Mouse (Mus musculus): Measurements from ENCODE around the gene Dap.

Dap gene

DNA sequence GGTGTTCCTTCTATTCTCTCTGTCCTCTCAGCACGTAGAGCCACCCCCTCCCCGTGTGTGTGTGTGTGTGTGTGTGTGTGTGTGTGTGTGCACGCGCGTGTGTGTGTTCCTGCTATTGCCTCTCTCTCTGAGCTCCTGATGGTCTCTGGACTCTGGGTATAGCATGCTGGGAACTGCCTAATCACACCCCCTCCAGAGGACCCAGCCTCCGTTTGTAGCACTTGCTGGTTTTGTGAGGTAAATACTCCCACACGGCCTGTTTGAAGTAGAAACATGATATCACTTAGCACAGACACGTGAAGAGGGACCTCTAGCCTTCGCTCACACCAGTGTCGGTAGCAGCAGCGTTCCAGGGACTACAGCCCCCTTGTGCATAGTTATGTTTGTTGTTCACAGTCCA lies 14.5 kb downstream of the Dap start:
- no peak for DNase-seq

DNA sequence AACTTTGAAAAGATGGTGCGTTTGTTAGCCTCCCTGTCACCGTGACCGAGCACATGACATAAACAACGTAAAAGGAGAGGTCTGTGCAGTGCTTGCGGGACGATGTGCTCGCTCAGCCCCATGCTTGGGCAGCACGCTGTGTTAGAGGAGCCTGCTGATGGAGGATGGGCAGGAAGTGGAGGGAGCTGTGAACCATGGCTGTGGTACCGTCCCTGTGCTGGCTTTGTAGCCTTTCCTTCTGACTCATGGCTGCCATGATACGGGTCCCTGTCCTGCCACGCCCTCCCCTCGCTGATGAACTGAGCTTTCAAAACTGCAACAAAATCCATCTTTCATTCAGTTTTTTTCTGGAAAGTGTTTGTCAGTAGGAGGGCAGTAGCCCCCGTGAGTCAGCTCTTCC lies 15.6 kb downstream of the Dap start:
- DNase-seq: no peak

DNA sequence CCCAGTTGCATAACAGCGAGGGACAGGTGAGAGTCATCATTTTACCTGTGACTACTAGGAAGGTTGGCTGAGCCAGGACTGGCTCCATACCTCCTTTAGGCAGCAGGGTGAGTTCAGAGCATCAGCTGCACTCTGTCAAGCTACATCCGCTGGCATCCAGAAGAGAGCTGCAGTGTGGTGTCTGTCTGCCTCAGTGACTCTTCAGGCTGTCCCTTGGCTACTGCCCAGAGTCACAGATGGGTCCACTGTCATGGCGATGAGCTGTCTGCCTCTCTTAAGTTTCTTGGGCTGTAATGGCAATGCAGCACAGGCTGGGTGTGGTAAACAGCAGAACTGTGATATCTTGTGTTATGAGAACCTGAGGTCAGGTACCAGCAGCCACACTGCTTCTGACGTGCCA lies 16.1 kb downstream of the Dap start:
- DNase-seq: no peak

DNA sequence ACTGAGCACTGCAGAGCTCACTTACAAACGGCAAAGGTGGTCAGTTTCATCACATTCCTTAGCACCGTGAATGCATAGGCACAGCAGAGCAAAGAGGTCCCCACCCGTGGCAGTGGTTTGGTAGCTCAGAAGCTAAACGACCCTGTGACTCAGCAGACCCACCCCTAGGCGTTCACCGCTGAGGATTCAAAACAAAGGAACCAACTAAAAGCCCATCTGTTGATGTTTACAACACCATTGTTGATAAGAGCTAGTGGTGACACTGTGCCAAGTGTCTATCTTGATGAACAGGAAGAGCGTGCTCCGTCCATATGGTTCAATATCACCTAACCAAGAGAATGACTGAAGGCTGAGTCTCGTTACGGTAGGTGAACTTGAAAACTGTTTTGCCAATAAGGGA lies 19.1 kb downstream of the Dap start:
- no peak for DNase-seq

DNA sequence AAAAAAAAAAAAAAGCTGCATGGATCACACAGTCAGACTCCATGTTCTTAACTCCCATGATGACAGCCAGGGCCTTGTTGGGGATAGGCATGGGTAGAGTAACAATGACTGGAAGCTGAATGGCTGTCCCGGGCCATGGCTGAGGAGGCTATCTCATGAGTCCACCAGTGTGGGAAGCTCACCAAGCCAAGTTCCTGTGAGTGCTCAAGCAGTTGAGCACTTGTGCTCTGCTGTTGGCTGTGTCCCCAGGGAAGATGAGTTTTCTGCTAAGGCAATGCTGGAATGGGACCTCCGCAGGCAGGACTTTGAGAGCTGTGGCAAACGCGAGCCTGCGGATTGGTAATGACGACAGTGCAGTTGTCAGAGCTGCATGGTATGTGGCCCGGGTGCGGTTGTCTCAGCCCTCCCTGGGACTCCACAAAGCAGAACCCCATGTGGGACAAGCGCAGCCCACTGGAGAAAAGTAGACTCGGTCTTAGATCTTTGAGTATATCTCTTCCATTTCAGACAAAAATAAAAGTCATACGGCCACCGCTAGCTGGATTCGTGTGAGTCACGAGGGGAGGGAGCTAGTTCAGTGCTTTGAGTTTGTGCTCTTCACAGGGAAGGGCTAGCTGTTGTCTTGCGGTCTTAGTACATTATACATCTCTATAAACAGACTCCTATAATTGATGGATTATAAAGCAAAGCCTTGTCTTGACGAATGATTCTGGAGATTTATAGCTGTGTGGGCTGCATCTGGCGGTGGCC lies 20.8 kb downstream of the Dap start:
- DNase-seq: no peak

DNA sequence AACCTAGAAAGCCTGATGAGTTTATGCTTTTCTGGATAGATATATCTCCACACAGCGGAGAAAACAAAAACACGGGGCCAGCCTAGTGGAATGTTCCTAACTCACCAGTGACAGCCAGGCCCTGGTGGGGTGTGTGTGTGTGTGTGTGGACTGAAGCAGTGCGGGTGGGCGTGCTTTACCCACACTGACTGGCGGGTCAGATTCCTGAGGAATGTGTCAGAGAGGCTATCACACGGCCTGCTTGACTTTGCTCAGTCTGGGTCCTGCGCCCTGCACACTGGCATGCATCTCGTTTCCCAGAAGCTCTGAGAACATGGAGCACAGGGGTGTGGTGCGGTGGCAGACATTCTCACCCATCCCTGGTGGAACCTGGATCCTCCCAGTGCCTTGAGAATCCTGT lies 21.8 kb downstream of the Dap start:
- DNase-seq: no peak

DNA sequence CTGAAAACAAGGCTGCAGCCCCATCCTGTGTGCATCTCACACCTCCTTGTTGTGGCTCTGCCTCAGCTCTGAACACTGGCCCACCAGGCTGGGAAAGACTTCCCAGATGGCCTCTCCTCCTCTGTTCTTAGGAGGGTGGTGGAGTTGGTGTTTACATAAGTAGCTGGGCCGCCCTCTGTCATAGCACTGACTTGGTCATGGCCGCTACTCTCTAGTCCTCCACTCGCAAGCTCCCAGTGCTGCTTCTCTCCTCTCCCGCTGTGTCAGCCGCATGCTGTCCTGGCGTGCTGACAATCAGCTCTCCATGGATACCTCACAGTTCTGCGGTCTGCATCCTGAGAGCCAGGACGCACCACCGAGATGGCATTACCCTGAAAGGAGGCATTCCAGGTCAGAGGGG lies 22.9 kb downstream of the Dap start:
- peak; percentile 41 for DNase-seq

DNA sequence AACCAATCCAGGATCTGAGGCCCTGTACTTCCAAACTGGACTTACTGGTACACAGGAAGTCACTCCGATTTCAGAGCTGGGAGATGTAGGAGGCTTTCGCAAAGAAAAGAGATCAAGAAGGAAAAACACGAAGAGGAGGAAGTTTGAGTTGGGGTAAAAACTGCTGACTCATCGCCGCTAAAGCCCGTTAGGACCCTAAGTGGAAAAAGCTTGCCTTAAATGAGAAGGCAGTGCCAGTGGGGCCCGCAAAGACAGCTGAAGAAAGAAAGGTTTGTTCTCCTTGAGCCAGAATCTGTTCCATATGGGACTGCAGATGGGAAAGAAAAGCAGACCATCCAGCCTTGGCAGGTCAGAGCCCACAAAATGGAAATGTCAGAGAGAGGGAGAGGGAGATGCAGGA lies 24.8 kb downstream of the Dap start:
- no peak for DNase-seq

DNA sequence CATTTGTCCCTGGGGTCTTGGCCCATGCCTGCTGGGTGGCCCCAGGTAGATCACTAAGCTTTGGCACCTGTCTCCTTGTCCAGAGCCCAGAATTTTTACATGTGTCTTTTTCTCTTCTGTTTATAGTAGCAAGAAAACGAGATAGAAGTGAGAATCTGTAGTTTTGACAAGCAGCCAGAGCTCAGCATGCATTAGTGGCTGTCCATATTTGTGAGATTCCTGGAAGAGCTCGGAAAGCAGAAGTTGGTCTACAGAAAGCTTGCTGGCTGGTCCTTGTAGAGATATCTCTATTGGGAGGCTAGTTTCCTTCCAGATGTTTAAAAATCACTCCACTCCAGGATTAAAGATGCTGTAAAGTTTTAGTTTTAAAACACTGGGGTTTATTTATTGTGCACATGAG lies 25.9 kb downstream of the Dap start:
- no peak for DNase-seq

DNA sequence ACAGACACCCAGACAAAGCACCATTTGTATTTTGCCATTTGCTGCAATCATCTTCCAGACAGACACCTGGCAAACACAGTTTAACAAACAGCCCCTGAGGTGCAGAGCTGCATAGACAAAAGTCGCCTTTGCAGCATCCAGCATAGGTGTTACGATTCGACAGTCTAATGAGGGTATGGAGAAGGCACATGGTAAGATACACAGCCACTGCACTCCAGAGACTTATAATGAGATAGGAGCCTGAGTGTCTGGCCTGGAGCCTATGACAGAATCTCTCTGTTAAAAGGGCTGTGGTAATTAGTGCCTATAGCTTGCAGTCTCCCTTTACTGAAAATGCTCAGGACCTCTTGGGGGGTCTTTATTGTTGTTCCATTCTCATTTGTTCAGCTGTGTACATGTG lies 26.6 kb downstream of the Dap start:
- no peak for DNase-seq

DNA sequence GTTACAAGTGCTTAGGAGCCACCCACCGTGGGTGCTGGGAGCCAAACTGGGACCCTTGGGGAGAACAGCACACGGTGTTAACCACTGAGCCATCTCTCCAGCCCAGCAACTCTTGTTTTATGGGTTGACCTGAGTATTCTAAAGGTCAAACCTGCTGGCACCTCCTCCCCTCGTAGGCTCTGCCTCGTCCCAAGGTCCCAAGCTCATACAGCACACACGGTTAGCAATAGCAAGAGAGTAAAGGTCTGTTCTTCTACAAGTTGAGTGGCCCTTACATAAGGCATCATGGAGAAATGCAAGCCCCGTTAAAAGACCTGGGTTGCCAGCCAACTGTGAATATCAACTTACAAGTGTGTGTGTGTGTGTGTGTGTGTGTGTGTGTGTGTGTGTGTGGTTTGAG lies 27.1 kb downstream of the Dap start:
- DNase-seq: no peak

DNA sequence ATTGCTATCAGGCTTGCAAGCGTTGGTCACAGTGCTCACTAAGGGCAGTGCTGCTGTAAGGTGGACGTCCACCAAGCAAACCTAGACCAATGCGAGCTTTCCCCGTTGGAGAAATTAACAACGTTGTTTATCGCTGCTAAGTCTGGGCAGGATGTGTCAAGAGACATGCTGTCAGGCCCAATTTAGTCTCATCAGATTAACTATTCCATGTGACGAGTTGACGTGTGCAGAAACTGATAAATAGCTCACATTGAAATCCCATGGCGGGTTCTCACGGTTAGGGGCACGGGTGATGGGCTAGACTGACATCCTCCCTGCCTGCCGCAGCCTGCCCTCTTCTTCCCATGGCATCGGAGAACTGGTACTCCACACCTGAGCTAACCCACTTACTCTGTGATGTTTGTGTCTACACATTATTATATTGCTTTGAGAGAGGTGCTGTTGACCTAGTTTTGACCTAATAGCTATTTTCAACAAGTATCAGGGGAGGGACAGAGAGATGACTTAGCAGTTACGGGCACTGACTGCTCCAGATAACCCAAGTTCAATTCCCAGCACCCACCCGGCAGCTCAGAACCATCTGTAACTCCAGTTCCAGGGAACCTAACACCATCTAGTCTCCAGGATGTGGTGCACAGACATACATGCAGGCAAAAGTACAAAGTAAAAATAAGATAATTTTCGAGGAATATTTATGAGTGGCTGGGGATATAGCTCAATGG lies 28.6 kb downstream of the Dap start:
- DNase-seq: no peak

DNA sequence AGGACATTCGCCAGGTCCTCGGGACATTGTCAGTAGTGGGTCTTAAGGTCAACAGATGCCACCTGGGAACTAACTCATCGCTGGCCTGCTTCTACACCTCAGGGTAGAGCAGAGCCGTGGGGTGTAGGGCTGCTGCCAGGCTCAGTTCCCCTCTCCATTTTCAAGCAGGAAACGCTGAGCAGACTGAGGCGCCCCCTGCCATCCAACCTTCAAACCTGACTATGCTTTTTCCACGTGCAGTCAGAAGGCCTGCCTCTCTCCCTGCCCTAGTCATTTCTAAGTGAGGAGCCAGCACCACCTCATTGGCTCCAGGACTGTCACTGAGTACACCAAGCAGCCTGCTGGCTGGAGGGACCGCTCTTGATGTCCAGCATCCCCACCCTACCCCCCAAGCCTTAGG lies 29.3 kb downstream of the Dap start:
- no peak for DNase-seq

DNA sequence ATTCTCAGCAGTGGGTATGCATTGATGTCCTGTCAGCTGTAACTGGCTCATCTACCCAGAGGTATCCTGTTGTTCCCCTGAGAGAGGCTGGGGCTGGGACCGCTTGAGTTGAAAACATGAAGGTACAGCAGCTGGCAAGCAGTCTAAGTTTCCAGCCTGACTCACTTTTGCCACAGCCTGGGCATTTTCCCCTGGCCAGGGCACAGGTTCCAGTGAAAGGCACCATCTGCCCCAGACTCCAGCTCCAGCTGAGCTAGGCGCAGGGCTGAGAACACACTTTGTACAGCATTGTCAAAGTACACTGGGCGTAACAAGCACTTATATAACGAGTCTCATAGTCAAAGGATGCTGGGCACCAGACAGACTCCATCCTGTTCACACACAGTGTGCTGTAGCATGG lies 29.8 kb downstream of the Dap start:
- DNase-seq: no peak

DNA sequence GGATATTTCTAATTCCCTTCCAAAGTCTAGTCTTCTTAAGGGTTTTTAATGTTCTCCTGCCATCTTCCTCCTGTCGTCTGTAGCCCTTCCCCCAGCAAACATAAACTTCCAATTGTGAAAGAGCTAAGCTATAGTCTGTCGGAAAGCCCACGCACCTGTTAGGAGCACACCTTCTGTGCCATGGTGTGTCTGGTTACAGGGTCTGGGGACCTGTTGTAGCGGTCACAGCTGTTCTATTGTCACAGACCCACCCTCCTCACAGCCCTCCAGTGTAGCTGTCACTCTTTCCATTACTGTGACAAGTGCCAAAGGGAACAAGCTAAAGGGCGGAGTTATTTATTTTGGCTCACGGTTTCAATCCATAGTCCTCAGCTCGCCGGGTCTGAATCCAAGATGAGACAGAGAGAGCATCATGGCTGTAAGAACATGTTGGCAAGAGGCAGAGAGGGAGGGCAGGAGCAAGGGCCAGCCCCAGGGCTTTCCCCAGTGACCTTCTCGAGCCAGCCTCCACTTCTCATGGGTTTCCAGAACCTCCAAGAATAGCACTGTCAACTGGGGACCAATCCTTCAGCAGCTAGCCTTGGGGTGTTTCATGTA lies 30.9 kb downstream of the Dap start:
- DNase-seq: no peak

DNA sequence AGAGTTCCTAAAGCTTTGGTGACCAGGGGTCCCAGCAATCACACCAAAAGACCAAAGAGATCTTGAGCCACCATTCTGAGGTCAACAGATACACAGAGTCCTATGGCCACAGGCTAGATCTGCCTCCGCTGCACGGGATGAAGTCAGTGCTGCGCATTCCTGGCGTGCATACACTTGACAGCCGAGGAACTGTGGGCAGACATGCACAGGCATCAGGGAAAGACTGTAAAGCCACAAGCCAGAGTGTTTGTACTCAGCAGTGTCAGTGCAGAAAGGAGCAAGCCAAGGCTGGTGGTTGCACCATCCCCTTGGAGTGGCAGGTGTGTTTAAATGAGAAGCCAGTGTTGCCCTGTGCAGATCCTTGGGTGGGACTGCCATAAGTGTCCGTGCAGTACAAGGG lies 31.6 kb downstream of the Dap start:
- DNase-seq: no peak

DNA sequence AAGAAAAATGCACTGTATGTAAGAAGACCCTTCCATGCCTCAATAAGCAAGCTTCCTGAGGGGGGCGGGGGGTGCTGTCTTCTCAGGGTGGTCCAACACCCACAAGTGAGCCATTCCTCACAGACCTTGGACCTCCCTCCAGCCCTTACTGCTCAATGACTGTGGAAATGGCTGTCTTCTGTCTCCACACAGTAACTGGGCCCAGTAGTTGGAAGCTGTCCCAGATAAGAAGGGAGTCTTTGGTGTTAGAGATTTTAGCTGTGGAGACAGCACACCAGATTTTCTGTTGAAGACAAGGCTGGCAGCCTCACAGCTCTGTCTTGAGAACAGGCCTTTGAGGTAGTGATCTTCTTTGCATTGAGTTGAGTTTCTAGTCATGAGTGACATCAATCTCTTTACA lies 33.2 kb downstream of the Dap start:
- no peak for DNase-seq

DNA sequence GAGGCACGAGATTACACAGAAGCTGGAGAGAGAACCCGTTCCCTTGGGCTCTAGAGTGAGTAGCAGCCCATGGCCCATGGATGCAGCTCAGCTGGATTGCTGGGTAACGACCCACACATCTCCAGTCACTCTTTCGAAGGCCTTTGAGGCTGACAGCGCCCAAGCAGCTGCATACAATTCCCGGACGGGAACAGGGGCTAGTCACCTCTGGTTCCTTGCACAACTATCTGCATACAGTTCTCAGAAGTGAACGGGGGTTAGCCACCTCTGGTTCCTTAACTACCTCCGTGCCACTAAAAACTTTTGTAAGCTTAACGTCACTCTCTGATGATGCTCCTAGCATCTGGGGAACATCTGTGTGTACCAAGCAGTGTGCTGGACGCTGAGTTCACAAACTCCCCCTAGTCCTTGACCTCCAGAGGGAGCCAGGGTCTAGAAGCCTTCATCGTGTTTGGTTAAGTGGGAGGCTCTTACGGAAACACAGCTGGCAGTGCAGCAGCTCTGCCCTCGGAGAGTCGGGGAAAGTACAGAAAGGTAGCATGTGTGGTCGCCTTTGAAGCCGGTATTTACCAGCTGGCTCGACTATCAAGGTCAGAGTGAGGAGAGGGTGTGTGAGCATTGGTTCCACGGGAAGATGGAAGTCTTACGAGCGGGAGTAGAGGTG lies 34.0 kb downstream of the Dap start:
- no peak for DNase-seq

DNA sequence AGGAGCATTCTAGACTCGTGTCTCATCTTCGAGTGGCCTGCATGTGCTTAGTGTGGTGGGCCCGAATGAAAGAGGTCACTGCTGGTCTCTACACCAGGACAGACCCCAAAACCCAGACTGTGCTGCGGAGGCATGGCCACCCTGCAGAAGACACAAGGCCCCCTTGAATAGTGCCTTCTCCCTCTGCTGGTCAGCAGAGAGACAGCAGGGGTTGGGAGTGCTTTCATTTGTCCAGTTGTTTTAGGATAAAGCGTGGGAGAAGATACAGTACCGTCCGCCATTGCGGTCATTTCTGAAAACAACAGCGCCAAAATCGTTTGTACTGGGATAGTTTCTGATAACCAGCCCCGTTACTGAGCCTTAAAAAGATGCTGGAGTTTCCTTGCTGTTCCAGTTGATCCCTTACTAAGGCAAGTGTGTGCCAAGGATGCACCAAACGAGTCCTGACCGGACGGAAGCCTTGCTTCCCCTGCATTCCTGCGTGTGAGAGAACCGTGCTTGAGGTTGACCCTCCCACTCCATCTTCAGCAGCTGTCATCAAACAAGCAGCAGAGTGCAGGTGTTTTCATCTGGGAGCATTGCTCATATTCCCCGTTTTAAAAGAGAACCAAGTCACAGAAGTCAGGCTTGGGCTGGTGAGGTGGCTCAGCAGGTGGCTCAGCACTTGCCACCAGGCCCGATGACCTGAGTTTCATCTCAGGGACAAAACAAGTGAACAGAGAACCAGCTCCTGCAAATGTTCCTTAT lies 34.8 kb downstream of the Dap start:
- DNase-seq: no peak

DNA sequence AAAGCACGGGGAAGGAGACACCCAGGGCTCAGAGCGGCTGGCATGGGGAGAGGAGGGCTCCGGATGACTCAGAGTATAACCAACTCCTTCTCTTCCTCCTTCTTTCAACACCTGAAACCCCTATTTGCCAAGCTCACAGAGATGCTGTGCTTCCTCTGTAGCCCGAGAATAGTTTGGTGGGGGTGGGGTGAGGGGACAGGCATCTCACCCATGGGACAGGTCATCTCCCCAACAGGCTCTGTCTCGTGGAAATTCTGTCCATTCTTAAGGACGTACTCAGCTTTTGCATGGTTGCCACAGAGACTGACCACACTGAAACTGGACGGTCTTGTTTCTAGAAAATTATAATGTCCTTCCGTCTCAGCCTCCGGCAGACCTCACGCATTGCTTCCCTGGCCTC lies 37.0 kb downstream of the Dap start:
- no peak for DNase-seq

DNA sequence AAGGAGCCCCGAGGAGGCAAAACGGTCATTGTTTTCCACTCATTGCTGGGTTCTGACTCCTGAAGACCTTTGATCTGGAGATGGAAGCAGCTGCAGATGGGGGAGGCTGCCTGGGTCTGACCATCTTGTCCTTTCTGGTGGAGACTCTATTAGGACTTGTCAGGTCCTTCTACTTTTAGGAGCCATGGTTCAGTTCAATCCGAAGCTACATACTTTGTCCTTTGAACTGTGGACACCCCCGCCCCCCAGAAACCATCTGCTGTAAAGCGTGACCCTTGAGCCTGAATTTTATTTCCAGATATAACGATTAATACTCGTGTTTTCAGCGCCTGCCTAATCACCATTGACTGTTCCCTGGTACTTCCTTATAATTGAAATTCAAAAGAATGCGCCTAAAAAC lies 38.2 kb downstream of the Dap start:
- DNase-seq: no peak

DNA sequence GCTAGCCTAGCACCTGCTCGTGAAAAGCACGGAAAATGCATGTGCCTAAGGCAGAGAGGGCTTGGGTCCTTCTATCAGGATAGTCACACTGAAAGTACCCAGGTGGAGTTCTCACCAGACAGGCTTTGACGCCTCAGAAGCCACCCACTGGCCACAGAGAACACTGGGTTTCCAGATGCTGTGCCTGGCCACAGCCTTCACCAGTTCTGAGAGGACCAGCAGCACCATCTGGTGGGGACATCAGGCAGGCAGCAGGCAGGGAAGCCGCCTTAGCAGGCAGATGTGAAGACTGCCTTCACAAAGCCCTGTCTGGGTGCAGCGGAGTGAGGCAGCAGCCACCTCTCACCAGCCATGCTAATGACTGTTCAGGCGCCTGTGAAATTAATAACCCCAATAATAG lies 40.7 kb downstream of the Dap start:
- DNase-seq: peak; percentile 79

DNA sequence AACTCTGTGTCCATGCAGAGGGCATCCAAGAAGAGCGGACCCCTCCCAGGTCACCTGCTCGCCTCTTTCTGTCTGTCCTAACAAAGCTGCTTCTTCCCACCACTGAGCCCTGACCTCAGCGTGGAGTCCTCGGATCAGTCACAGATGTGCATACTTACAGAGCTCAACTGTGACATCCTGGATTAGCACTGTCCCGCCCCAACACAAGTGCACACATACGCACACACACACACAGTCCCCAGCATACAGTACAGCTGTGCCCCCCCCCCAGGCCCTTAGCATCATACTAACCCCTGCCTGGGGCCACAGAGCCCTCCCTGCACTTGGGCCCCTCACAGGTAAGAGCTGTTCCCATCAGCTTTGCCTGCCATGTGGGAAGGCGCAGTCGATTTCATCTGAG lies 41.3 kb downstream of the Dap start:
- no peak for DNase-seq

Measured in layer of hippocampus, adult 9-11 months (tissue).